Mouse (Mus musculus): ENCODE measurements around the gene Pgrmc2. TPM values are rescaled to one million over a fixed set of nuclear protein-coding genes. Genes with fewer than 3 reads are reported as not detected.

Gene Pgrmc2
- polyA plus RNA-seq, 1 experiment from 2014 or later, result 29.4 TPM

- no peak overlapping the region for H3K4me2 ChIP-seq (ENCODE audit: low read length)
- H3K27ac ChIP-seq (ENCODE audit: low read depth, low read length), result no peak overlapping the region
- no peak for ATAC-seq
- no peaks in the 10 kb centered on the region for H3K36me3 ChIP-seq (ENCODE audit: control insufficient read depth, insufficient read depth, low read length)
- H3K9ac ChIP-seq (ENCODE audit: low read depth, low read length), result no peak overlapping the region
- H3K27me3 ChIP-seq (replicated peaks; ENCODE audit: control insufficient read depth, insufficient read depth, low read length), result no peaks in the 10 kb centered on the region
- H3K4me1 ChIP-seq (ENCODE audit: control insufficient read depth, insufficient read depth, low read depth, low read length), result no peaks in the 10 kb centered on the region
- H3K4me3 ChIP-seq (ENCODE audit: low read length), result no peak overlapping the region
- 94% methylated on average over 1 of the region's 1 CpGs for WGBS
- H3K9me3 ChIP-seq (ENCODE audit: control insufficient read depth, low read length), result no peaks in the 10 kb centered on the region
Measured at GRCm38 (mm10) chr3:41030705-41031104, 52.1 kb downstream of the Pgrmc2 start.

GRCm38 (mm10) chr3:41021980-41022379, 60.9 kb downstream of the Pgrmc2 start:
- H3K4me1 ChIP-seq (ENCODE audit: control insufficient read depth, insufficient read depth, low read depth, low read length), result no peaks in the 10 kb centered on the region
- 45% methylated on average over 6 of the region's 6 CpGs for WGBS
- no peaks in the 10 kb centered on the region for H3K36me3 ChIP-seq (ENCODE audit: control insufficient read depth, insufficient read depth, low read length)
- H3K4me3 ChIP-seq (ENCODE audit: low read length), result no peak overlapping the region
- H3K9ac ChIP-seq (ENCODE audit: low read depth, low read length), result no peak overlapping the region
- no peaks in the 10 kb centered on the region for H3K9me3 ChIP-seq (ENCODE audit: control insufficient read depth, low read length)
- no peaks in the 10 kb centered on the region for H3K27me3 ChIP-seq (replicated peaks; ENCODE audit: control insufficient read depth, insufficient read depth, low read length)
- H3K27ac ChIP-seq (ENCODE audit: low read depth, low read length), result no peak overlapping the region
- no peak overlapping the region for H3K4me2 ChIP-seq (ENCODE audit: low read length)
- peak; percentile 94 for ATAC-seq

GRCm38 (mm10) chr3:41020687-41021086, 62.2 kb downstream of the Pgrmc2 start:
- no peak overlapping the region for H3K4me3 ChIP-seq (ENCODE audit: low read length)
- H3K36me3 ChIP-seq (ENCODE audit: control insufficient read depth, insufficient read depth, low read length), result no peaks in the 10 kb centered on the region
- no peaks in the 10 kb centered on the region for H3K4me1 ChIP-seq (ENCODE audit: control insufficient read depth, insufficient read depth, low read depth, low read length)
- WGBS, result 94% methylated on average over 7 of the region's 7 CpGs
- H3K27ac ChIP-seq (ENCODE audit: low read depth, low read length), result no peak overlapping the region
- H3K9me3 ChIP-seq (ENCODE audit: control insufficient read depth, low read length), result no peaks in the 10 kb centered on the region
- no peak overlapping the region for H3K4me2 ChIP-seq (ENCODE audit: low read length)
- no peaks in the 10 kb centered on the region for H3K27me3 ChIP-seq (replicated peaks; ENCODE audit: control insufficient read depth, insufficient read depth, low read length)
- no peak for ATAC-seq
- no peak overlapping the region for H3K9ac ChIP-seq (ENCODE audit: low read depth, low read length)

- no peaks in the 10 kb centered on the region for H3K9me3 ChIP-seq (ENCODE audit: control insufficient read depth, low read length)
- H3K27me3 ChIP-seq (replicated peaks; ENCODE audit: control insufficient read depth, insufficient read depth, low read length), result no peaks in the 10 kb centered on the region
- WGBS, result 69% methylated on average over 3 of the region's 3 CpGs
- no peak overlapping the region for H3K4me3 ChIP-seq (ENCODE audit: low read length)
- H3K9ac ChIP-seq (ENCODE audit: low read depth, low read length), result no peak overlapping the region
- H3K36me3 ChIP-seq (ENCODE audit: control insufficient read depth, insufficient read depth, low read length), result no peaks in the 10 kb centered on the region
- no peak for ATAC-seq
- H3K4me1 ChIP-seq (ENCODE audit: control insufficient read depth, insufficient read depth, low read depth, low read length), result no peaks in the 10 kb centered on the region
- H3K4me2 ChIP-seq (ENCODE audit: low read length), result no peak overlapping the region
- no peak overlapping the region for H3K27ac ChIP-seq (ENCODE audit: low read depth, low read length)
Measured at GRCm38 (mm10) chr3:41018022-41018608, 64.7 kb downstream of the Pgrmc2 start.

Other genes with a start within 250 kb of the Pgrmc2 start
- gene Mfsd8, start 236.2 kb downstream of the Pgrmc2 start, polyA plus RNA-seq (2015; fragmentation: Nextera tagmentation; extraction: Ambion mirVana), result 10.7 and 11.1 TPM in 2 replicates
- 11.2 and 12.7 TPM in 2 replicates for gene Abhd18, start 236.1 kb downstream of the Pgrmc2 start, polyA plus RNA-seq (2015; fragmentation: Nextera tagmentation; extraction: Ambion mirVana)
- 0.20 and 0.27 TPM in 2 replicates for gene 1700034I23Rik, start 180.5 kb downstream of the Pgrmc2 start, polyA plus RNA-seq (2015; fragmentation: Nextera tagmentation; extraction: Ambion mirVana)
- 4.6 and 5.6 TPM in 2 replicates for gene Larp1b, start 133.2 kb downstream of the Pgrmc2 start, polyA plus RNA-seq (2015; fragmentation: Nextera tagmentation; extraction: Ambion mirVana)